ENCODE assay signal across 28 mouse cellular contexts in the genomic region with DNA sequence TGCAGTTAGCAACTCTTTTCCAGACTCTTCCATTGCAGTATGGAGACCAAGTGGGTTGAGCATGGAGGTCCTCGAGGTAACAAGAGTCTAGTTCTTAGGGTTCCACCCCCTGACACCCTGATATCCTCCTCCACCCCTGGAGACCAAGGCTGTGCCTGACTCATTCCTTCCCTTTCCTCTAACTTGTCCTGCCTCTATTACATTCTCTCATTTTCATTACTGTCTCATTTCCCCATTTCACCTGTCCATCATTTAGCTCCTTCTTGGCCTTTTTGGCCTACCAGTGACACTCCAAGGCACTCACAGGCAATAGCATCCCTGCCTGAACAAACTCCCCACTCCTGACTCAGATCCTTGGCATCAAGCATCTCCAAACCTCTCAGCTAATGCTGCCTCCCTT.
DNase-seq lines count a peak whose midpoint lies in the region; ATAC-seq and TF ChIP-seq lines count a peak whose summit lies in the region.
"Had no signal": no experiment of that assay in that cellular context is flagged by ENCODE, and none has a peak within 500 bp of the region (broad histone marks: within the 10 kb centered on the region; RNA-seq: fewer than 3 reads in every experiment).

No protein-coding gene starts in this region.

- no peak for TF ChIP-seq EP300 in MEL (IDR thresholded peaks at IDR 0.05; ENCODE audit: low read depth in 1 of 2, low read length in 2 of 2)

- H3K27me3 ChIP-seq in MEL (ENCODE audit: control insufficient read depth in 1 of 2, insufficient read depth in 2 of 2, low read length in 2 of 2): no peaks in the 10 kb centered on the region
- H3K27me3 ChIP-seq in liver, embryonic 11.5 days (replicated peaks; ENCODE audit: control insufficient read depth, insufficient read depth, low read length): no peaks in the 10 kb centered on the region
- H3K27me3 ChIP-seq: embryonic facial prominence, embryonic 13.5 days; forebrain, embryonic 13.5 days; hindbrain, embryonic 13.5 days; intestine, embryonic 15.5 days had no signal

- DNase-seq in 416B (ENCODE audit: low read depth) (peak; percentile 53), MEL (ENCODE audit: low read depth, low spot score) (peak; percentile 27)
- no peak for DNase-seq in liver, embryonic 11.5 days (ENCODE audit: low spot score)
- no peak for DNase-seq in c-Kit-positive CD71-positive TER-119-positive erythroid progenitor cells, embryonic 14.5 days (ENCODE audit: low spot score)
- DNase-seq in layer of hippocampus, adult 8-10 months (ENCODE audit: low spot score in 2 of 2): no peak
- DNase-seq: adrenal gland, adult 8-10 months; adrenal gland, postnatal 25 days; cerebellum, adult 18-20 months; cerebellum, adult 9-10 months; cerebellum, postnatal 25 days; embryo, embryonic 11 days; forebrain, postnatal 0 days; gastrocnemius, adult 2 months; gastrocnemius, postnatal 25 days; heart, postnatal 36 days; kidney, adult 11 months had no signal

- no peak for TF ChIP-seq CTCF in MEL (IDR thresholded peaks at IDR 0.05 in 2 of 3, conservative IDR thresholded peaks at IDR 0.05 in 1 of 3; ENCODE audit: control insufficient read depth in 1 of 3, insufficient read depth in 1 of 3, low read depth in 2 of 3, low read length in 3 of 3, poor library complexity in 1 of 3, severe bottlenecking in 1 of 3)

- H3K9me3 ChIP-seq in MEL (replicated peaks; ENCODE audit: insufficient read depth, low read length): no peaks in the 10 kb centered on the region
- no peaks in the 10 kb centered on the region for H3K9me3 ChIP-seq in liver, embryonic 11.5 days (ENCODE audit: control insufficient read depth, low read length)
- H3K9me3 ChIP-seq: embryonic facial prominence, embryonic 10.5 days; embryonic facial prominence, embryonic 13.5 days; forebrain, embryonic 13.5 days; hindbrain, embryonic 10.5 days; hindbrain, embryonic 13.5 days; intestine, embryonic 15.5 days had no signal

- H3K4me2 ChIP-seq in liver, embryonic 11.5 days: no peak overlapping the region
- H3K4me2 ChIP-seq: embryonic facial prominence, embryonic 13.5 days; forebrain, embryonic 13.5 days; heart, embryonic 11.5 days; hindbrain, embryonic 13.5 days; intestine, embryonic 15.5 days had no signal

- no peak overlapping the region for H3K9ac ChIP-seq in MEL (ENCODE audit: control insufficient read depth, low read depth, low read length, poor library complexity, severe bottlenecking)
- H3K9ac ChIP-seq in liver, embryonic 11.5 days (ENCODE audit: low read depth, low read length): no peak overlapping the region
- H3K9ac ChIP-seq: embryonic facial prominence, embryonic 13.5 days; forebrain, embryonic 13.5 days; forebrain, postnatal 0 days; hindbrain, embryonic 13.5 days; intestine, embryonic 15.5 days had no signal

- H3K4me1 ChIP-seq in MEL (ENCODE audit: control insufficient read depth in 1 of 2, insufficient read depth in 2 of 2, low read length in 2 of 2): peaks cover 4% of the 10 kb centered on the region in 2 experiments
- H3K4me1 ChIP-seq in liver, embryonic 11.5 days (replicated peaks; ENCODE audit: control insufficient read depth, insufficient read depth, low read length): peaks cover 5% of the 10 kb centered on the region; the same call in 1 of the 2 replicates
- H3K4me1 ChIP-seq: embryonic facial prominence, embryonic 10.5 days; forebrain, embryonic 13.5 days; hindbrain, embryonic 10.5 days; hindbrain, embryonic 13.5 days; intestine, embryonic 15.5 days had no signal

- TF ChIP-seq POLR2A in MEL (IDR thresholded peaks at IDR 0.05; ENCODE audit: control insufficient read depth in 1 of 2, insufficient read depth in 1 of 2, low read depth in 1 of 2, low read length in 2 of 2, poor library complexity in 1 of 2): no peak

- WGBS in liver, embryonic 11.5 days: 90% methylated on average over 1 of the region's 1 CpGs

- H3K27ac ChIP-seq in MEL (ENCODE audit: control insufficient read depth, low read depth, low read length): no peak overlapping the region
- H3K27ac ChIP-seq in liver, embryonic 11.5 days (ENCODE audit: low read depth, low read length): no peak overlapping the region
- H3K27ac ChIP-seq: embryonic facial prominence, embryonic 10.5 days; embryonic facial prominence, embryonic 13.5 days; forebrain, embryonic 13.5 days; gastrocnemius, adult 2 months; hindbrain, embryonic 10.5 days; hindbrain, embryonic 13.5 days; intestine, embryonic 15.5 days had no signal

- no peak overlapping the region for H3K4me3 ChIP-seq in MEL (ENCODE audit: control insufficient read depth in 1 of 2, insufficient read depth in 1 of 2, low read depth in 2 of 2, low read length in 2 of 2)
- H3K4me3 ChIP-seq in liver, embryonic 11.5 days (ENCODE audit: low read depth, low read length): no peak overlapping the region
- H3K4me3 ChIP-seq: embryonic facial prominence, embryonic 10.5 days; embryonic facial prominence, embryonic 13.5 days; erythroblast, embryonic 14.5 days; forebrain, embryonic 13.5 days; gastrocnemius, adult 2 months; hindbrain, embryonic 10.5 days; hindbrain, embryonic 13.5 days; intestine, embryonic 15.5 days had no signal

- no peak for TF ChIP-seq RAD21 in MEL (IDR thresholded peaks at IDR 0.05; ENCODE audit: low read depth, low read length)

- peak; percentile 63 for ATAC-seq in megakaryocyte, adult 5-6 weeks (ENCODE audit: poor library complexity, severe bottlenecking)
- no peak for ATAC-seq in liver, embryonic 11.5 days (replicated peaks; ENCODE audit: low FRiP score)
- ATAC-seq: activated CD4-positive, CD25-positive, alpha-beta regulatory T cell, adult 4 months; CD4-positive, CD25-positive, alpha-beta regulatory T cell, adult 4 months; forebrain, embryonic 13.5 days; forebrain, postnatal 0 days; hindbrain, embryonic 16.5 days; intestine, embryonic 15.5 days had no signal

- peaks cover 0 to 4% of the 10 kb centered on the region in 2 experiments; a peak in 2 of 4 replicates for H3K36me3 ChIP-seq in MEL (ENCODE audit: control insufficient read depth in 1 of 2, insufficient read depth in 2 of 2, low read length in 2 of 2)
- no peaks in the 10 kb centered on the region for H3K36me3 ChIP-seq in liver, embryonic 11.5 days (ENCODE audit: control insufficient read depth, insufficient read depth, low read length)
- H3K36me3 ChIP-seq: embryonic facial prominence, embryonic 13.5 days; hindbrain, embryonic 13.5 days; intestine, embryonic 15.5 days had no signal

- no peaks in the 10 kb centered on the region; the same call in 1 of the 2 replicates for H3K79me2 ChIP-seq in MEL (ENCODE audit: control insufficient read depth, insufficient read depth, low read length, poor library complexity)

TF ChIP-seq in MEL, 35 proteins besides CTCF, POLR2A, EP300 and RAD21:
- TF ChIP-seq SIN3A (IDR thresholded peaks at IDR 0.05; ENCODE audit: low read length) (no peak), KAT2A (conservative IDR thresholded peaks at IDR 0.05; ENCODE audit: low read depth, low read length) (no peak), MAZ (IDR thresholded peaks at IDR 0.05; ENCODE audit: low read depth, low read length) (no peak), CHD2 (IDR thresholded peaks at IDR 0.05; ENCODE audit: low read length) (no peak), NELFE (IDR thresholded peaks at IDR 0.05; ENCODE audit: low read depth, low read length) (no peak), USF2 (IDR thresholded peaks at IDR 0.05; ENCODE audit: borderline replicate concordance in 1 of 2, insufficient read depth in 1 of 2, low read depth in 1 of 2, low read length in 2 of 2) (no peak), HCFC1 (IDR thresholded peaks at IDR 0.05; ENCODE audit: low read depth, low read length) (no peak), ELF1 (IDR thresholded peaks at IDR 0.05; ENCODE audit: low read depth, low read length) (no peak), RCOR1 (IDR thresholded peaks at IDR 0.05; ENCODE audit: low read depth, low read length) (no peak), SMC3 (IDR thresholded peaks at IDR 0.05; ENCODE audit: low read depth, low read length) (no peak), UBTF (IDR thresholded peaks at IDR 0.05; ENCODE audit: borderline replicate concordance, insufficient read depth, low read depth, low read length) (no peak), ZKSCAN1 (IDR thresholded peaks at IDR 0.05; ENCODE audit: low read depth, low read length) (no peak), GATA1 (IDR thresholded peaks at IDR 0.05; ENCODE audit: low read depth, low read length) (no peak), TAL1 (IDR thresholded peaks at IDR 0.05; ENCODE audit: low read length) (no peak), MAX (IDR thresholded peaks at IDR 0.05; ENCODE audit: low read length) (no peak), TBP (IDR thresholded peaks at IDR 0.05; ENCODE audit: low read depth, low read length) (no peak), POLR2AphosphoS2 (IDR thresholded peaks at IDR 0.05; ENCODE audit: low read length) (no peak)

Comparison
In these comparisons a context has a peak if more than half of its experiments do, and no peak if none do; other contexts are left out.
1. DNase-seq: peak in 416B (single experiment) and MEL (single experiment); none in liver, embryonic 11.5 days (single experiment), c-Kit-positive CD71-positive TER-119-positive erythroid progenitor cells, embryonic 14.5 days (single experiment) and layer of hippocampus, adult 8-10 months (0 of 2).